Mouse (Mus musculus) bone marrow, adult 2 months (tissue): ENCODE data around the gene Hic1.

Source experiments
- CTCF ChIP-seq: fragments of 200-500 bp; IDR thresholded peaks from 2 replicates; pipeline ENCODE4 v1.5.1; 2011; ENCODE audit warnings: low read length, control low read depth; ENCODE audit not compliant: control insufficient read depth, insufficient read depth
- POLR2A ChIP-seq: fragments of 200-500 bp; IDR thresholded peaks from 2 replicates; pipeline ENCODE4 v1.6.1; 2011; ENCODE audit warnings: low read depth, mild to moderate bottlenecking, control low read depth, low read length, borderline replicate concordance; ENCODE audit not compliant: control insufficient read depth

DNA sequence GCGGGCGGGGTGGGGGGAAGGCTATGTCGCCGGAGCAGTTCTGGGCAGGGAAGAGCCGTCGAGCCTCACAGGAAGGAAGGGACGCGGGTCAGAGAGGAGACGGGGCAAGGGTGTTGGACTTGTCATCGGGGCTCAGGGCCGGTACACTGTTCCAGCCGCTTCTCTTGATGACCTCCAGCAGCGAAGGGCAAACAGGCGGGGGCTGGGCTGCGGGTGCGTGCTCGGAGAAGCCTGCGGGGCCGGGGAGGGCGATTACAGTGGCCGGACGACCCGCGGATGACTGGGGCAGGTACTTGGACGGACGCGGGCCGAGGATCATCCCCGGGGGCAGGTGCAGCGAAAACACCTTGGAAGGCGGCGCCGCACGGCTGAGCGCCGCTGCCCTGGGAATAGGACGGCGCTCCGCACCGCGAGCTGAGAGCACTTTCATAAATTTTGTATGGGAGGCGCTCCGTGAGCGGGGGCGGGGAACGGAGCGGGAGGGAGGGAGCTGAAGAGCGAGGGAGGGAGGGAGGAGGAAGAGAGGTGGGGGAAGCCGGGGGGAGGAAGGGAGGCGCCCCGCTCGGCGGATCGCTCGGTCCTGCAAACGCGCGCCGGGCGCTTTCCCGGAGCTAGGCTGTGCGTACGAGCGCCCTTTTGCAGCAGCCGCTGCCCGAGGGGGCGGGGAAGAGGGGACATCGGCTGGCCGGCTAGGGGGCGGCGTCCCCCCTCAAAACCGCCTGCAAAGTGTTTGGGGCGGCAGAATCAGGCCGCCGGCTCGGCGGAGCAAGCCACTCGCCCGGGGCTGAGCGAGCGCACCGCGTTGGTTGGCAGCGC, 24.1 kb upstream of the Hic1 start, which contains the start of gene Rtn4rl1:
- TF ChIP-seq POLR2A (no peak; the same call in 1 of the 2 replicates), CTCF (no peak)
